Mouse (Mus musculus): Measurements from ENCODE around the gene Tex9. TPM values are rescaled to one million over a fixed set of nuclear protein-coding genes. Genes with fewer than 3 reads are reported as not detected.

Tex9 gene
- polyA plus RNA-seq, 1 experiment from 2014 or later = 37.3 TPM

DNA sequence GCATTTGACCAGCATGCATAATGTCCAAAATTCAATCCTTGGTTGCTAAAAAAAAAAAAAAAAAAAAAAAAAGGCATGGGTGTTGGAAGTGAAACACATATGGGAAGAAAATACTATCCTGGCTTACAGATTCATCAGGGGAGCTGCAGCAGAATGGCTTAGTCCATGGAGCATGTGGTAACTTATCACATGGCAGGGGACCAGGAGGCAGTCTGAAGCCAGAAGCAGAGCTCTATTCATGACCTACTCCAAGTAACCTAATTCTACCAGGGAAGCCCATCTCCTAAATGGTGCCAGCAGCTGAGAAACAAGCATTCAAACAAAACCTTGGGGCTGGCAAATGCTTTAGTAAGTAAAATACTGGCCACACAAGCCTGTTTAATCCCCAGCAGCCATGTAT lies 27.2 kb upstream of the Tex9 start:
- Histone ChIP-seq H3K36me3 (no peaks in the 10 kb centered on the region), H3K4me3 (replicated peaks) (no peak overlapping the region), H3K4me2 (no peak overlapping the region), H3K9me3 (replicated peaks) (no peaks in the 10 kb centered on the region), H3K4me1 (no peaks in the 10 kb centered on the region), H3K27me3 (no peaks in the 10 kb centered on the region), H3K27ac (no peak overlapping the region), H3K9ac (no peak overlapping the region)
- no peak for ATAC-seq (replicated peaks; ENCODE audit: low FRiP score)

DNA sequence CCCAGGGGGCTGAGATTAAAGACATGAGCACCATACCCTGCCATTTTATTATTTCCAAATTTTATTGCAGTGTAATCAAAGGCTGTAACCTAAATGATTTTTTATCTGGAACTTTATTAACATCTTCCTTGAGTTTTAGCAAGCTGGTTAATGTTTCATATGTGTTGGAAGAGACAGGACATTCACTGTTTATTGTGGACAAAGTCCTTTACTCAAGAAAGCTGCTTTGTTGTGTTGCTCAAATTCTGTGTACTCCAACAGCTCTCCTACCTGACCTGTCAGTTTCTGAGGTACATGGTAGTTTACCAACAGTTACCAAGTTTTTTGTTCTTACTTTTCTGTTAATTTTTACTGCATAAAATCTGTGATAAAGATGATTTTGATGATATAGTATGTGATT lies 23.4 kb upstream of the Tex9 start:
- Histone ChIP-seq H3K4me1 (no peaks in the 10 kb centered on the region), H3K9ac (no peak overlapping the region), H3K9me3 (replicated peaks) (no peaks in the 10 kb centered on the region), H3K4me2 (no peak overlapping the region), H3K27ac (no peak overlapping the region), H3K27me3 (no peaks in the 10 kb centered on the region), H3K4me3 (replicated peaks) (no peak overlapping the region), H3K36me3 (no peaks in the 10 kb centered on the region)
- ATAC-seq (replicated peaks; ENCODE audit: low FRiP score) = no peak

DNA sequence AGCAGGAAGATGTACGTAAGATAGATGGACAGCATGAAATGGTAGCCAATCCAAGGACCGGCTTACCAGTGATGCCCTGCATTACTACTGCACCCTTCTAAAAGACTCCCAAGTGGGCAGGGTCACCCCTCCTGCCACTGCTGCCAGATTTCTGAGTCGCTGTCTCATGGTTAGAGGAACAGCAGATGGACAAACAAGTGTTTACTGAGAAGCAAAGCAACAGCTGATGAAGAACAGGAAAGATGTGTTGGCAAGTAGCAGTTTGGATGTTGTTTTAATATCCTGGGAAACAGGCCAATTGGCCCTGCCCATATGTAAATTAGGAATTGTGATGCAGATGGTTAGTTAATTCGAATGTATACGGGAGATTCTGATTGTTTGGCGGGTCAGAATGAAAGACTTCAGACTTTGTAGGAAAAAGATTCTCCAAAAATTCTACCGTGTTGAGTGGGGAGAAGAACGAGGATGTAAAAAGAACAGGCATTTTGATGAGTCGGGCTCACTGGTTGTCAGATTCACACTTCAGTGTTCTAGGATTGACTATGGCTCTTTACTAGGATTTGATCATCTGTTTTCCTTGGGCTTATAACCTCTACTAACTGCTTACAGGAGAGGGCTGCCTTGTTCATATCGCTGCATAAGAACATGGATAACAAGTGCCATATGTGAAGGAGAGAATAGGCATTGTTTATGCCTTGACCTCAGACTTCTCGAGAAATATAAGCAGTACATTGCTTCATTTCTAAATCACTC lies 20.4 kb upstream of the Tex9 start:
- 62% methylated on average over 11 of the region's 11 CpGs for WGBS
- H3K9me3 ChIP-seq (replicated peaks) = no peaks in the 10 kb centered on the region
- no peaks in the 10 kb centered on the region for H3K4me1 ChIP-seq

DNA sequence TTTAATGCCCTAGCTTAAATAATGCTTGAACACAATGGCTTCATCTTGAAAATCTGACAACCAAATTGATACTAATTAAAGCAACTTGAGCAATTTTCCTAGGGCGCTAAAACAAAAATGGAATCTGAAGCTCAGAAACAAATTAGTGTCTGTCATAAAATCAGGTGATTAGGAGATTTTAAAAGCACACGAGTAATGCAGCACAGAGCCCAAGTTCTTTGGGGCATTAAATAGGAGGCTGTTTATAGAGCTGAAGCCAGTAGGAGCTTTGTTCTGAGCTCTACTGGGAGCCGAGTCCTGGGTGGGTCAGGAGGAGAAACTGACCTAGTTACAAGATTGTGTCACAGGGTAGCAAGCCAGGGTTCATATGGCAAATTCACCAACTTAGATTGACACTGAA lies 5.2 kb upstream of the Tex9 start:
- H3K9ac ChIP-seq = no peak overlapping the region
- H3K4me1 ChIP-seq = peaks cover 5% of the 10 kb centered on the region
- WGBS = 77% methylated on average over 3 of the region's 3 CpGs
- H3K27ac ChIP-seq = no peak overlapping the region
- no peak for ATAC-seq (replicated peaks; ENCODE audit: low FRiP score)
- no peak overlapping the region for H3K4me3 ChIP-seq (replicated peaks)
- H3K9me3 ChIP-seq (replicated peaks) = no peaks in the 10 kb centered on the region
- no peaks in the 10 kb centered on the region for H3K27me3 ChIP-seq
- H3K36me3 ChIP-seq = no peaks in the 10 kb centered on the region
- no peak overlapping the region for H3K4me2 ChIP-seq

More for the DNA sequence above, 20.4 kb upstream of the Tex9 start:
- no peak overlapping the region for H3K9ac ChIP-seq
- H3K27ac ChIP-seq = no peak overlapping the region
- H3K4me3 ChIP-seq (replicated peaks) = no peak overlapping the region
- H3K27me3 ChIP-seq = no peaks in the 10 kb centered on the region
- ATAC-seq (replicated peaks; ENCODE audit: low FRiP score) = no peak
- H3K4me2 ChIP-seq = no peak overlapping the region
- no peaks in the 10 kb centered on the region for H3K36me3 ChIP-seq

DNA sequence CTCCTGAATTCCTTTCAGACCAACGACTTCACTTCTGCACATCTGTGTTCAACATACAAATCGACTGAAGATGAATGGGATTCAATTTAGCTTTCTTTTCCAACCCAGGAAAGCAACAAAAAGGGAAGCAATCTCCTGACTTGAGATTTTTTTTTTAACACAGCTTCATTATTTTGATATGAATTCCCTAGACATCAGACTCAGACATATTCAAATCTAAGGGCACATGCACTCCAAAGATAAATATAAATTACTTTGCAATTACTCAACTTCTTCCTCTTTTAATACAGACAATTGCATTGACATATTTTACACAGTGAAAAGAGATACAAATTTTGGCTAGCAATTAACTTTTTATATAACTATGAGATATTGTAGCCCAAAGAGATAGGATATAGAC lies 4.7 kb upstream of the Tex9 start:
- no peaks in the 10 kb centered on the region for H3K36me3 ChIP-seq
- H3K4me1 ChIP-seq = peaks cover 8% of the 10 kb centered on the region
- no peak overlapping the region for H3K4me2 ChIP-seq
- ATAC-seq (replicated peaks; ENCODE audit: low FRiP score) = no peak
- H3K9me3 ChIP-seq (replicated peaks) = no peaks in the 10 kb centered on the region
- no peak overlapping the region for H3K4me3 ChIP-seq (replicated peaks)
- no peak overlapping the region for H3K9ac ChIP-seq
- H3K27ac ChIP-seq = no peak overlapping the region
- H3K27me3 ChIP-seq = no peaks in the 10 kb centered on the region
- 69% methylated on average over 2 of the region's 2 CpGs for WGBS

DNA sequence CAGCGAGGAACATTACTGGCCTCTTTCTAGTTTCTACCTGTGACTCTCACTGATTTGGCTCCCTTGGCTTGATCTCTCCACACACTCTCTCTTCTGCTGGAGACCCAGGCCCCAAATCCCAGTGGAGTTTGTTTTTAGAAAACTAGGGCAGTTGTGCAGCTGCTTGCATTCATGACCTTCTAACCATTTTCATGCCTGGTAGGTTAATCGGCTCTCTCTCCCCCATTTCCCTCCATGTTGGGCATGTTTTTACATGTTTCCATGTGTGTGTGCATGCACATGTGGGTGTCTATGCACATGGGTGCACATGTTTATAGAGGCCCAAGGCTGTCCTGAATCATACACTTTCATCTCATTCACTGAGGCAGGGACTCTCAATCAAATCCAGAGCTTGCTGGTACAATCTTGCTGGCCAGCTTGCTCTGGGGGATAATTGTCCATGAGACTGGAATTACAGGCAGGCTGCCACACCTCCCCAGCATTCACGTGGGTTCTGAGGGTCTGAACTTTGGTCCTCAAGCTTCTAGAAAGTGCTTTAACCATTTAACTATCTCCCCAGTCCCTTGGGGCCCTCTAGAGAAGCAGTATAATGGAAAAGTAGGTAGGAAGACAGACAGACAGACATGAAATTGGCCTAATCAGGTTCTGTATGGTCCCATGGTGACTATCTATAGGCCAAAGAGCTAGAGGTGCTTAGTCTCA lies 2.1 kb upstream of the Tex9 start:
- H3K4me2 ChIP-seq = no peak overlapping the region
- H3K27me3 ChIP-seq = no peaks in the 10 kb centered on the region
- H3K27ac ChIP-seq = no peak overlapping the region
- H3K9me3 ChIP-seq (replicated peaks) = no peaks in the 10 kb centered on the region
- H3K4me3 ChIP-seq (replicated peaks) = no peak overlapping the region
- no peak for ATAC-seq (replicated peaks; ENCODE audit: low FRiP score)
- no peak overlapping the region for H3K9ac ChIP-seq
- WGBS = 78% methylated on average over 3 of the region's 3 CpGs
- peaks cover 17% of the 10 kb centered on the region for H3K4me1 ChIP-seq
- H3K36me3 ChIP-seq = no peaks in the 10 kb centered on the region; the same call in 1 of the 2 replicates

DNA sequence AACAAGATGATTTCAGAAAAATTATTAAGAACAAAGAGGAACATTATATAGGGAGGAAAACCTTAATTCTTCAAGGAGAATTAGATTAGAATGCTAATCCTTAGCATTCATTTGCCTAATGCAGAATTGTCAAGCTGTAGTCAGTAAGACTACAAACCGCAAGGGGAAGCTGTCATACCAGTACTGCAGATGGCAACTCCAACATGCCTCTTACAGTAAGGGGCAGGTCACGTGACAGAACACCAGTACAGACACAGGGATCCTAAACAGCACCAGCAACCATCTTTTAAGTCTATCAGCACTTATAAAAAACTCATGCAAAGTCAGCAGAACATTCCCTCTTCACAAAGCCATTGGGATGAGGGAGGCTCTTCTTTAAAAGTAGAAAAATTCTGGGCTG lies 1.5 kb upstream of the Tex9 start:
- ATAC-seq (replicated peaks; ENCODE audit: low FRiP score) = no peak
- H3K9me3 ChIP-seq (replicated peaks) = no peaks in the 10 kb centered on the region
- no peaks in the 10 kb centered on the region; the same call in 1 of the 2 replicates for H3K36me3 ChIP-seq
- no peak overlapping the region for H3K4me2 ChIP-seq
- no peak overlapping the region for H3K9ac ChIP-seq
- no peaks in the 10 kb centered on the region for H3K27me3 ChIP-seq
- no peak overlapping the region for H3K4me3 ChIP-seq (replicated peaks)
- WGBS = 90% methylated on average over 2 of the region's 2 CpGs
- H3K27ac ChIP-seq = no peak overlapping the region
- H3K4me1 ChIP-seq = peaks cover 17% of the 10 kb centered on the region

DNA sequence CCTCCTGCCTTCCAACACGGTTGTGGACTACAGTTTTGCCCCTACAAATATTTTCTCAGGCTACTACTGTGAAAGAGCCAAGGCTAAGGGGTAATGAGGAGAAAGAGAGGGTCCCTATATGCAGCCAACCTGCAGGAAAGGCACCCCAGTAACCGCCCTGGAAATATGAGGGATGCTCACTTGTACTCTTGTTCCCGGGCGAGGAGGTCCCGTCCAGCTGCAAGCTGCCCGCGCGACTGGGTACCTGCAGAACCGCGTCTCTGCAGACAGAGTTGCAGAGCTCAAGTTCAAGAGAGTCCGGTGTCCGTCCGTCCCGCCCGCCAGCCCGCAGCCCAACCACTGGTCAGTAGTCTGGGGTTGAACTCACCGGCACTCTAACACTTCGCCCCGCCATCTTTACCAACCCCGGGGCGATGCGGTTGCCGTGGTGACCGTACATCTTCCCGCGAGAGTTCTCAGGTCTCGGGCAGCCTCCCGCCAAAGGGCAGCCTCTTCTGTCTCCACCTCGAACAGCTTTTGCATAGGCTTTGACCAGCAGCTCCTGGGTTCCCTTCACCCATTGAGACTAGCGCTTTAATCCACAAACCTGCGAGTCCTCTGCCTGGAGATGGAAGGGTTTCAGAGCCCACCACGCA lies 336 bp downstream of the Tex9 start:
- peak; percentile 98 for ATAC-seq (replicated peaks; ENCODE audit: low FRiP score)
- Histone ChIP-seq H3K27me3 (no peaks in the 10 kb centered on the region), H3K27ac (peak overlapping the region; percentile 91), H3K36me3 (peaks cover 10% of the 10 kb centered on the region), H3K9me3 (replicated peaks) (no peaks in the 10 kb centered on the region), H3K4me1 (peaks cover 17% of the 10 kb centered on the region), H3K4me3 (replicated peaks) (peak overlapping the region; percentile 68), H3K4me2 (peak overlapping the region; percentile 80), H3K9ac (peak overlapping the region; percentile 53)
- WGBS = under 1% methylated on average over 32 of the region's 32 CpGs

DNA sequence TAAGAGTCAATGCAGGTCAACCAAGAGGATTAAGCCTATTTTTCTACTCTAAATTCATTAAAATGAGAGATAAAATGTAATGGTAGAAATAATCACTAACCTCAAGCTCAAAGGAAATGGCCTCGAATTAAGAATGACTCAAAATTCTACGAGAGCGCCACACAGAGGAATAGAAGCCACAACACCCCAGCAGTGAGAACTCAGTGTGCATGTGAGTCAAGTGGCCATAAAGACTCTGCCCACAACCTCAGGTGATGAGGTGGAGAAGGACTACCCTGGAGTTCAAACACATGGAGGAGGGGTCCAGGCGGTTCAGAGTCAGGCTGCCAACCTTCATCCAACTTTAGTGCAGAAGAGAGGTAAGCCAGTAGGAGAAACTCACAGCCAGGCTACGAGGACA lies 2.9 kb downstream of the Tex9 start:
- Histone ChIP-seq H3K9me3 (replicated peaks) (no peaks in the 10 kb centered on the region), H3K9ac (no peak overlapping the region), H3K4me2 (no peak overlapping the region), H3K4me1 (peaks cover 17% of the 10 kb centered on the region), H3K4me3 (replicated peaks) (no peak overlapping the region), H3K36me3 (peaks cover 27% of the 10 kb centered on the region), H3K27me3 (no peaks in the 10 kb centered on the region), H3K27ac (no peak overlapping the region)
- ATAC-seq (replicated peaks; ENCODE audit: low FRiP score) = no peak
- 92% methylated on average over 5 of the region's 5 CpGs for WGBS

DNA sequence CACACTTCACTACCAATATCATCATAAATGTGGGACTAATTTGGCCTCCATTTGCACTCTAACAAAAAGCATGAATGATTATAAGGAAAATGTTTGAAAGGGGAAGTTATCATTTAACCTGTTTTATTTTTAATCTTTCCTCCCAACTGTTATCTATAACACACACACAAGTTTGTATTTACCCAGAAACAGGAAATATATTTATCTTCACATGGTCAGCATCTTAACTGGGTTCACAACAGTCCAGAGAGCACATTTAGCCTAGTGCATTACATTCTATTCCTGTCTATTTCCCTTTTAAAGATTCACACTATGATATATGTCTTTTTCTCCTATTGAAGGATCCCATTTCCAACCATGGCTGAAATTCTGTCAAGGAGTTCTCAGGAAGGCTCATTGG lies 3.5 kb downstream of the Tex9 start:
- Histone ChIP-seq H3K27ac (no peak overlapping the region), H3K9me3 (replicated peaks) (no peaks in the 10 kb centered on the region), H3K36me3 (peaks cover 31% of the 10 kb centered on the region), H3K4me2 (no peak overlapping the region), H3K27me3 (no peaks in the 10 kb centered on the region), H3K4me3 (replicated peaks) (no peak overlapping the region), H3K4me1 (peaks cover 17% of the 10 kb centered on the region), H3K9ac (no peak overlapping the region)
- ATAC-seq (replicated peaks; ENCODE audit: low FRiP score) = no peak

DNA sequence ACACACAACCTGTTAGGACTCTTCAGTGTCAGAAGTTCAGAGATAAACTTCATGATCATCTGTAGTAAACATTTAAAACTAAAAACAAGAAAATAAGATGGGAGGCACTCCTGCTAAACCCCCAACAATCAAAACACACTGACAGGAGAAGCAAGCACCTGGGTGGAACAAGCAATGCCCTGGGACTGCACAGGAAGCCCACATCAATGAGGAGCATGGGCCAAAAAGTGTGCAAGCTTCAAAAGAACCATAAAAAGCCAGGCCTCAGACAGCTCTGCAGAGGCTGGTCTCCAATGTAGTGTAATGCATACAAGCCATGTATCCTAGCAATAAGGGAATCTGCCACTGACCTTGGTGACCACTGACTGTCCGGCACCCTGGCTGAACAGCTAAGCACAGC lies 12.7 kb downstream of the Tex9 start:
- no peaks in the 10 kb centered on the region for H3K4me1 ChIP-seq
- H3K9me3 ChIP-seq (replicated peaks) = no peaks in the 10 kb centered on the region
- ATAC-seq (replicated peaks; ENCODE audit: low FRiP score) = no peak
- H3K9ac ChIP-seq = no peak overlapping the region
- no peak overlapping the region for H3K4me3 ChIP-seq (replicated peaks)
- H3K27ac ChIP-seq = no peak overlapping the region
- peaks cover 64% of the 10 kb centered on the region for H3K36me3 ChIP-seq
- no peak overlapping the region for H3K4me2 ChIP-seq
- 79% methylated on average over 1 of the region's 1 CpGs for WGBS
- no peaks in the 10 kb centered on the region for H3K27me3 ChIP-seq

DNA sequence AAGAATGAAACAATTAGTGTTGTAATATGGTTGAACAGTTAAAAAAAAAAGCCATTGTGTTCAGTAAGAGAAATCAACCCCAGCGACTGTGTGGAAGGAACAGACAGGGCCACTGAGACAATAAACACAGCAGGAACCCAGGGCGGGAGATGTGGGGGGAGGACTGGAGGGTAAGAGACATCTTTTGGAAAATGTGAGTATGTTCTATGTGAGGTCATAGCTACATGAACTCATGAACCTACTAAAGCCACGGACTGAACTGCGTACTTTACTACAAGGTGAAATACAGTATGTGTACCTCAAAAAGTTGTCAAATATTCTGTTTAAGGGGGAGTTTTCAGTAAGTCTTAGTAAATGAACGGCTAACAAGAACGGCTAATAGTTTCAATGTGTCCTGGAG lies 14.7 kb downstream of the Tex9 start:
- Histone ChIP-seq H3K36me3 (peaks cover 69% of the 10 kb centered on the region), H3K9ac (no peak overlapping the region), H3K9me3 (replicated peaks) (no peaks in the 10 kb centered on the region), H3K4me3 (replicated peaks) (no peak overlapping the region), H3K4me2 (no peak overlapping the region), H3K27ac (no peak overlapping the region), H3K4me1 (no peaks in the 10 kb centered on the region), H3K27me3 (no peaks in the 10 kb centered on the region)
- WGBS = 78% methylated on average over 6 of the region's 6 CpGs
- ATAC-seq (replicated peaks; ENCODE audit: low FRiP score) = no peak

Data from kidney, embryonic 15.5 days (tissue).